Mouse (Mus musculus) fat pad, adult 2 months (tissue): ENCODE results near the gene Slc4a5.

Experiments used
- DNase-seq: peaks from one replicate; pipeline ENCODE4 v3.0.0-alpha.2; 2011; ENCODE audit warnings: low read depth, low spot score; ENCODE audit errors: extremely low read depth

Slc4a5 gene

DNA sequence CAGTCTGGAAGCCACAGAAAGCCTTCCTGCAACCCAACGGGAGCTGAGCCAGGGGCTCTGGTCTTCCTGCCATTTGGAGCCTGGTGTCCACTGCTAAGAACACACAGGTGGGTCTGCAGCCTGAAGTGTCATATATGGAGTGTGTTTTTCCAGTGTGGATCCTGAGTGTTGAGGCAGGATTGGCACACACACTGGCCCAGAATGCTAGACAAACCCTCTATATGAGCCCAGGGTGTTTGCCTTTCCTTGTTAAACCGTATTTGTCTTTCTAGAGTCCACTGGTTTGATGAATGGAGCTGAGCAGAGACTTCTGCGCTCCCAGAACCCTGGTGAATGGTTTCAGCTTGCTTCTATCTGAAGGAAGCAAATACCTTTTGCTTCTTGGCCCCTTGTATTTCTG, at the start of gene Slc4a5:
Slc4a5 (plus strand) TSS at position 15 of the 400 bp plus-strand sequence.
- DNase-seq: no peak

- DNase-seq: no peak
Observed at GRCm38 (mm10) chr6:83169872-83170271, 49.8 kb upstream of the Slc4a5 start.

GRCm38 (mm10) chr6:83171063-83171462, 48.6 kb upstream of the Slc4a5 start:
- no peak for DNase-seq

DNA sequence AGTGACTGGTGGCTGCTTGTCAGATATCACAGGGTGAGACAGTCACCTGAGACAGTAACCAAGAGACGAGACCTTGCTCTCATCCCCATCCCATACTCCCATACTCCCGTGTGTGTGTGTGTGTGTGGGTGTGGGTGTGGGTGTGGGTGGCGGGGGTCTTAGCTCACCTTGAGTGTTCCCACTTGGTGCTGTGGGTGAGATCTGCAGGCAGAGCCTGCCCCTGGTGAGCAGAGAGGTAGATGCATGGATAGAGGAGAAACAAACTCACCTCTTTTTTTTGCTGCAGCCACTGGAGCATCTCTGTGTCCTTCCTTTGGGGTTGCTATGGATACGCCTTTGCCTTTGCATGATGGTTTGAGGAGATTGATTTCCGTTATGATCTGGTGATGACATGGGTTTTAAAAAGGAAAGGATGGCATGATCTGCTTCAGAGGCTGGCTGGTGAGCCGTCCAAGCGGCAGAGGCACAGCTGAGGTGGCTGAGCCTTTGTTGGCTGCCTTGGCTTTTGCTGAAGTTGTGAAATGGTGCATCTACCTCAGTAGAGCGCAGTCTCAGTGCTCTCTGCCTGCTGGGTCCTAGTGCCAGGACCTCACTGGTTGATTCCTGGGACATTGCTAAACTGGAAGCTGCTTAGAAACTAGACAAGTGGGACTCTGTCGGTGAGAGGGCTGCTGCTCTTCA, 47.2 kb upstream of the Slc4a5 start:
- DNase-seq: no peak

- no peak for DNase-seq
Observed at GRCm38 (mm10) chr6:83175996-83176395, 43.6 kb upstream of the Slc4a5 start.

GRCm38 (mm10) chr6:83179390-83180117, 40.1 kb upstream of the Slc4a5 start:
- DNase-seq: no peak

- DNase-seq: no peak
Observed at GRCm38 (mm10) chr6:83180605-83181004, 39.0 kb upstream of the Slc4a5 start.

GRCm38 (mm10) chr6:83184858-83185435, 34.7 kb upstream of the Slc4a5 start:
- DNase-seq: no peak

GRCm38 (mm10) chr6:83185895-83186861, 33.5 kb upstream of the Slc4a5 start:
- DNase-seq: no peak

DNA sequence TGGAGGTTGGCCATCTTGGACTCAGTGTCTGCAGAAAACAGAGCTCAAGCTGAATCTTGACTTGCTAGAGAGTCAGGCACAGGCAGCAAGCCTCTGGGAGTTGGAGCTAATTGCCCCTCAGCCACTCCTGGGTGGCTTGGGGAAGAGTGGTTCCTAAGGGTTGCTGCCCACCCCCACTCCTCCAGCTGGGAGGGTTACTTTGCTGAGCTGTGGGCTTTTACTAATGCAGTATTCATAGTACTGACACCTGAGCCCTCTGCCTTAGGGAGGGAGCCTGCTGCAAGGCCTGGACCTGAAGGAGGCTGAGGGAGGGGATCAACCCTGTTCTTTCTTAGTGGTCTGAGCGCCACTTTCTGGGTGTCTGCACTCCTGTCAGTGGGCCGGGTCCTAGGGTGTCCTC, 32.7 kb upstream of the Slc4a5 start:
- DNase-seq: no peak

- no peak for DNase-seq
Observed at GRCm38 (mm10) chr6:83193571-83193970, 26.1 kb upstream of the Slc4a5 start.

GRCm38 (mm10) chr6:83197345-83198004, 22.2 kb upstream of the Slc4a5 start:
- DNase-seq: no peak

- no peak for DNase-seq
Observed at GRCm38 (mm10) chr6:83203320-83203719, 16.3 kb upstream of the Slc4a5 start.

DNA sequence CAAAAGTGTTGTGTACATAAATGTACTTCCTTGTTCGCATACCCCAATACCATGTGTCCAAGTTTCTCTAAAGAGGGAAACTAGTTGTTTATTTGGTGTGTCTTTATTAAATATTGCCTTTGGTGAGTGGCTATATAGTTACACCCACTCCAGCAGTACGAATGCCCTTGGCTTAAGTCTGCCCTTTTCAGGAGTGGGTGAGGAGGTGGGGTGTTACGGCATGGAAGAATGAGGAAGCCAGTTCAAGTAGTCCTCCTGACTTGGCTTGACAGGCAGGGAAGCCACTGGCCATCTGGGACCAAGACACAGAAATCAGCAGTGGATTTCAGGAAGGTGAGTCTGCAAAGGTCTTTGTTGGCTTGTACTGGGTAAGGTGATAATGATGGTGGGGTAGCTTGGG, 13.8 kb upstream of the Slc4a5 start:
- DNase-seq: no peak

GRCm38 (mm10) chr6:83206321-83206720, 13.3 kb upstream of the Slc4a5 start:
- DNase-seq: no peak

DNA sequence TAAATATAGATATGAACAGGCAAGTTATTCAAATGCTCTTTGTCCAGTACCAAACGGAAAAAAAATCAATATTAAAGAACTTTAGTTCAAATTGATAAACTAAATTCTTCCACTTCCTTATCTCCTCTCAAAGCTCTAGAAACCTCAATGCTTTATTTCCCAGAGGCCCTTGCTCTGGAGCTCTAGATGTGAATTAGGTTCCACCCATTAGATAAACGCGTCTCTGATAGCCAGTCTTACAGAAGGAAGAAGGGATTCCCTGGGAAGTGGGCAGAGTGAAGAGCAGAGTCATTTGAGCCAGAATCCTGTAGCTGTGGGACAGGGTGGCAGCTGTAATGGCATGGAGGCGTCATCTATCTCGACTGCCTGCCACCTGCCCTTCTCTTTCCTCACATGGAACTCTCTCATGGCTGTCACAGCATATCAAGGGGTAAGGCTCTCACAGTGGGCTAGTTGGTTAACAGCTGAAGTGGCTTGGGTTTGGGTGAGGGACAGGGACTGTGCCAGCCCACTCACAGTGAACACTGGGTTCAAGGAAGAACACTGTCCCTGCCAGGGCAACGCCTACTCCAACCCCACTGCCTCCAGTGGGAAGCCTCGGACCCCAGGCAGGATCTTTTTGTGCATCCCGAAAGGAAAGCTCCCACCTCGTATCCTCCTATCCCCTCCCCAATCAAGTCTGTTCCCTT, 12.1 kb upstream of the Slc4a5 start:
- DNase-seq: no peak

DNA sequence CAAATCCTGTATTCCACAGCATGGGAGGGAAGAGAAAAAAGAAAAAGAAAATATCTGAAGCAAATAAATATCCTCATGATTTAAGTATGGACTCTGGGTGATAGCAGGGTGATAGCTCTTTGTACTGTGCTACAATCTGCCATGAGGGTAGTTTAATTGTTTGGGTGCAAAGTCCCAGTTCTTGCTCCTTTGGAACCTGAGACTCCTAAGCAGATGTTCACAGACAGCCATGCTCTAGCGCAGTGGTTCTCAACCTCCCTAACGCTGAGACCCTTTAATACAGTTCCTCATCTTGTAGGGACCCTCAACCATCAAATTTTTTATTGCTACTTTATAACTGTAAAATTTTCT, 11.6 kb upstream of the Slc4a5 start:
- DNase-seq: no peak

- no peak for DNase-seq
Observed at GRCm38 (mm10) chr6:83210495-83210894, 9.1 kb upstream of the Slc4a5 start.

DNA sequence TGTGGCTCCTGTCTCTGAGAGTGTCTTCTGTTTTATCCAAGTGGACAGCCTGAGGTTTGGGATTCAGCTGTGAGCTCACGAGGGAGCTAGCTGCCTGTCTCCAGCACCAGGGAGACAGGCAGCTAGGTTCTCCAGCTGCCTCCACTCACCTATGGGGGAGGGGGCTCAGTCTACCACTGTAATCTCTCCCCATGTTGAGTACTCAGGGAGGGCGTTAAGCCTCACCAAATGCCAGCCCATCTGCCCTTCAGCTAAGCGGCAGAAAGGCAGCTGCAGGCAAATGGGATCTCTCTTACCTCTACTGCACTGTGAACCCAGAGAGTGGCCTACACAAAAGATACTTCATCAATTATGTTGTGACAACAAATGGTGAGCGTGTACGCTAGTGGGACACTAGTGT, 8.1 kb upstream of the Slc4a5 start:
- no peak for DNase-seq

DNA sequence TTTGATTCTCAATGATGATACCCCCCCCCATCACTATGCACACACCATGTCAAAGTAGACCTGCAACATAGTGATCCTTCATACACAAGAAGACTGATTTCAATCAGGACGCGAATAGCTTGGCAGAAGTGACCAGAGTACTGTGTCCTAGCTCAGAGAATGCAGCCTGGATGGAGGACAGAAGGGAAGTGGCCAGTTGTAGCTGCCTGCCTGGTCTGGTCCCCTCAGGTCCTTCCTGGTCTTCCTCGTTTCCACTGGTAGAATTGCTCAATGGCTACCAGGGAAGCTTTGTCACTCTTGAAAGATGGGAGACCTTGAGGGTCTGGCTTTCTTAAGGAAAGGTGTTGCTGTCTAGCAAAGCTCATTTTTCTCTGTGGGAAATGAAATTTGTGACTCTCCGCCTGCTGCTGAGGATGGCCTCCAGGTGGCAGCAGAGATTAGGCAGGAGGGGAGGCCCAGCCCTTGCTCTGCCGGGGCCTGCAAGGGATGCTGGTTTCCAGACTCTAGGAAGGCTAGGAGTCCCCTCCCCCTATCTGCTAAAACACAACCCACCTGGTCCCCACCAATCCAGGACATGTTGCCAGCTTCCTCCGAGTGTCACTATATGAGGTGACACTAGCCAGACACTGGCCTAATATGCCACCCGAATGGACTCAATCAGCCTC, 4.5 kb upstream of the Slc4a5 start:
- DNase-seq: no peak
